Mouse (Mus musculus) neural tube, embryonic 12.5 days (tissue): ENCODE results near the gene Rab11fip4. TPM values are rescaled to one million over a fixed set of nuclear protein-coding genes. Genes with fewer than 3 reads are reported as not detected.

Experiments used
- ATAC-seq: fragments of 200-750 bp; cut with Nextera tagmentation; 2 replicates; pipeline ENCODE4 v1.8.0; 2017; ENCODE audit warnings: low read depth, mild to moderate bottlenecking, moderate TSS enrichment, moderate library complexity; ENCODE audit not compliant: low FRiP score
- H3K27ac ChIP-seq: fragments of 300-500 bp; sonication (generic); 2 replicates; pipeline ENCODE4 v1.5.1; 2016
- H3K27me3 ChIP-seq: fragments of 300-500 bp; sonication (generic); replicated peaks from 2 replicates; pipeline ENCODE4 v1.6.1; 2016; ENCODE audit warnings: mild to moderate bottlenecking
- H3K36me3 ChIP-seq: fragments of 300-500 bp; sonication (generic); 2 replicates; pipeline ENCODE4 v1.6.1; 2016; ENCODE audit warnings: mild to moderate bottlenecking
- H3K4me1 ChIP-seq: fragments of 300-500 bp; sonication (generic); 2 replicates; pipeline ENCODE4 v1.6.1; 2016
- H3K4me2 ChIP-seq: fragments of 300-500 bp; sonication (generic); replicated peaks from 2 replicates; pipeline ENCODE4 v1.6.1; 2016; ENCODE audit warnings: mild to moderate bottlenecking
- H3K4me3 ChIP-seq: fragments of 300-500 bp; sonication (generic); 2 replicates; pipeline ENCODE4 v1.5.1; 2016
- H3K9ac ChIP-seq: fragments of 300-500 bp; sonication (generic); 2 replicates; pipeline ENCODE4 v1.6.1; 2016; ENCODE audit warnings: mild to moderate bottlenecking
- H3K9me3 ChIP-seq: fragments of 300-500 bp; sonication (generic); 2 replicates; pipeline ENCODE4 v1.6.1; 2016; ENCODE audit warnings: mild to moderate bottlenecking
- WGBS: fragments of 180-500 bp; shearing (Covaris S2); methylation state at CpG from one replicate; pipeline ENCODE4 v1.1.7; 2016; 5-methylcytosine and 5-hydroxymethylcytosine counted together
- polyA plus RNA-seq: library from polyadenylated mRNA; unstranded; fragments of >200 nt; fragmentation: Nextera tagmentation; extraction: Ambion mirVana; gene quantifications from 2 replicates; pipeline ENCODE4 v1.2.1, GENCODE M21; 2016

Rab11fip4 gene
- polyA plus RNA-seq, 1 experiment from 2014 or later: 22.8 TPM

DNA sequence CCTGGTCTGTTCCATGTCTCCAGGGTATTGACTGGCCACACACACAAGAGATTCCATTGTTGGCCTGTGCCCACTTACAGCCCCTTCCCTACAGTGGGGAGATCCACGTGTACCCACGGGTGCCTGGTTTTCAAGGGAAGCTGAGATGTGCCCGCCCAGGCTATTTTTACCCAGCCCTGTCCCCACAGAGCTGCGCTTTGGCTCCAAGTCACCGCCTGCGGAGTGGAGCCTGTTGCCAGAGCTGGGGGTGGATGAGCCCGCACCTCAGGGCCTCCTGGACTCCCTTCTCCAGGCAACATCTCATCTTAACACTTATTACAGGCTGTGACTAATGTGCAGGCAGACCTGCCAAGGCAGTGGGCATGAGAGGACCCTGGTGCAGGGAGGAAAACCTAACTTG lies 83.6 kb downstream of the Rab11fip4 start:
- Histone ChIP-seq H3K9me3 (no peaks in the 10 kb centered on the region), H3K27me3 (no peaks in the 10 kb centered on the region), H3K4me1 (peaks cover 22% of the 10 kb centered on the region), H3K4me2 (no peak overlapping the region), H3K36me3 (no peaks in the 10 kb centered on the region), H3K4me3 (no peak overlapping the region), H3K9ac (no peak overlapping the region), H3K27ac (no peak overlapping the region)
- ATAC-seq: no peak
- WGBS: 88% methylated on average over 7 of the region's 7 CpGs

GRCm38 (mm10) chr11:79675285-79675684 lies 84.3 kb downstream of the Rab11fip4 start:
- WGBS: 77% methylated on average over 12 of the region's 12 CpGs
- no peak overlapping the region for H3K4me2 ChIP-seq
- ATAC-seq: no peak
- no peaks in the 10 kb centered on the region for H3K36me3 ChIP-seq
- H3K27ac ChIP-seq: no peak overlapping the region
- no peaks in the 10 kb centered on the region for H3K27me3 ChIP-seq
- no peaks in the 10 kb centered on the region for H3K9me3 ChIP-seq
- H3K9ac ChIP-seq: no peak overlapping the region
- peaks cover 21% of the 10 kb centered on the region for H3K4me1 ChIP-seq
- H3K4me3 ChIP-seq: no peak overlapping the region

DNA sequence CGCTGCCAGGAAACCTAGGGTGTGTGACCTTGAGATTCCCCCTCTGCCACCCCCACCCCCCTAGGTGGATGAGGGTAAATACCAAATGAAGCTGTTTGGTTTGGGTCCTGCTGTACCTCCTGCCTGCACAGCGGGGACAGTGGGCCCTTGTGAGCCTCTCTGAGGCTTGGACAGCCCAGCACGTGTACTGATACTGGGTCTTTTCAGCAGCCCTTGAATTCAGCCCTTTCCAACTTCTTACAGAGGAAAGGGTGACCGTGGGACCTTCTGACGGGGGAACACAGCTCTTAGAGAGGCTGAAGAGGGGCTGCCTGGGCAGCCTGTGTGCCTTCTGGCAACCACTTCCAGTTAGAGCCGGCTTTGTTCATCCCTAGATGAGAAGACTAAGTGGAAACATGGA lies 85.0 kb downstream of the Rab11fip4 start:
- H3K9me3 ChIP-seq: no peaks in the 10 kb centered on the region
- no peak overlapping the region for H3K27ac ChIP-seq
- no peaks in the 10 kb centered on the region for H3K27me3 ChIP-seq
- H3K4me2 ChIP-seq: no peak overlapping the region
- no peak for ATAC-seq
- no peak overlapping the region for H3K4me3 ChIP-seq
- H3K36me3 ChIP-seq: no peaks in the 10 kb centered on the region
- peaks cover 19% of the 10 kb centered on the region; the same call in 1 of the 2 replicates for H3K4me1 ChIP-seq
- H3K9ac ChIP-seq: no peak overlapping the region
- 78% methylated on average over 6 of the region's 6 CpGs for WGBS

- H3K9me3 ChIP-seq: no peaks in the 10 kb centered on the region
- no peak overlapping the region for H3K4me3 ChIP-seq
- no peak overlapping the region for H3K9ac ChIP-seq
- ATAC-seq: no peak
- no peaks in the 10 kb centered on the region for H3K27me3 ChIP-seq
- H3K36me3 ChIP-seq: no peaks in the 10 kb centered on the region
- no peak overlapping the region for H3K27ac ChIP-seq
- H3K4me1 ChIP-seq: peaks cover 21% of the 10 kb centered on the region; the same call in 1 of the 2 replicates
- H3K4me2 ChIP-seq: no peak overlapping the region
- WGBS: 85% methylated on average over 2 of the region's 2 CpGs
Observed at GRCm38 (mm10) chr11:79676483-79676967, 85.5 kb downstream of the Rab11fip4 start.

DNA sequence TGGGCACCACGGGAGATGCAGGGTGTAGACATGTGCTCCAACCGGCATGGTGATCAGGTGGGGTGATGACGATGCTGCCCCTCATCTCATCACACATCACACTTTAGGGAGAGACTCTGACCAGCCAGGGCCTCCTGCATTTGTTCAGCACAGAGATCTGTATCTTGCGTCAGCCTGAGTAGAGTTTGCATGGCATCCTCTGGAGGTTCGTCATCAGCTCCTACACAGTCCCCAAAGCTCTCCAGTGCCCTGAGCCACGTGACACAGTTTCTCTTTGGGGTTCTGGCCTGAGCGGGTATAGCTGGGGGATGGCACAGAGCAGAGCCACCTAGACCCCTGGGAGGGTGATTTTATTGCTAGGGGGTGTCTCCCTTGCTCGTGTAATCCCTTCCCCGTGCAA lies 86.4 kb downstream of the Rab11fip4 start:
- WGBS: 78% methylated on average over 9 of the region's 9 CpGs

GRCm38 (mm10) chr11:79678363-79679153 lies 87.5 kb downstream of the Rab11fip4 start:
- Histone ChIP-seq H3K27ac (no peak overlapping the region), H3K9me3 (no peaks in the 10 kb centered on the region), H3K4me2 (no peak overlapping the region), H3K27me3 (no peaks in the 10 kb centered on the region), H3K36me3 (0 out of 2 replicates have a peak, but pooled peaks cover 6% of the 10 kb centered on the region), H3K9ac (no peak overlapping the region), H3K4me1 (peaks cover 20% of the 10 kb centered on the region; the same call in 1 of the 2 replicates), H3K4me3 (no peak overlapping the region)
- ATAC-seq: no peak
- WGBS: 92% methylated on average over 20 of the region's 20 CpGs

More for the DNA sequence above, 86.4 kb downstream of the Rab11fip4 start:
- no peak for ATAC-seq
- Histone ChIP-seq H3K4me1 (peaks cover 27% of the 10 kb centered on the region; the same call in 1 of the 2 replicates), H3K4me2 (no peak overlapping the region), H3K27me3 (no peaks in the 10 kb centered on the region), H3K9ac (no peak overlapping the region), H3K9me3 (no peaks in the 10 kb centered on the region), H3K36me3 (no peaks in the 10 kb centered on the region), H3K27ac (no peak overlapping the region), H3K4me3 (no peak overlapping the region)

- Histone ChIP-seq H3K9me3 (no peaks in the 10 kb centered on the region), H3K9ac (no peak overlapping the region), H3K36me3 (peaks cover 17% of the 10 kb centered on the region), H3K4me2 (no peak overlapping the region), H3K4me1 (peaks cover 17% of the 10 kb centered on the region; the same call in 1 of the 2 replicates), H3K27me3 (no peaks in the 10 kb centered on the region), H3K27ac (no peak overlapping the region), H3K4me3 (no peak overlapping the region)
- no peak for ATAC-seq
- 82% methylated on average over 5 of the region's 5 CpGs for WGBS
Observed at GRCm38 (mm10) chr11:79679929-79680328, 88.9 kb downstream of the Rab11fip4 start.

- Histone ChIP-seq H3K9ac (no peak overlapping the region), H3K27me3 (no peaks in the 10 kb centered on the region), H3K4me2 (no peak overlapping the region), H3K36me3 (peaks cover 23% of the 10 kb centered on the region), H3K9me3 (no peaks in the 10 kb centered on the region), H3K4me1 (peaks cover 12% of the 10 kb centered on the region; the same call in 1 of the 2 replicates), H3K27ac (no peak overlapping the region), H3K4me3 (no peak overlapping the region)
- 91% methylated on average over 11 of the region's 11 CpGs for WGBS
- no peak for ATAC-seq
Observed at GRCm38 (mm10) chr11:79680559-79680958, 89.5 kb downstream of the Rab11fip4 start.

DNA sequence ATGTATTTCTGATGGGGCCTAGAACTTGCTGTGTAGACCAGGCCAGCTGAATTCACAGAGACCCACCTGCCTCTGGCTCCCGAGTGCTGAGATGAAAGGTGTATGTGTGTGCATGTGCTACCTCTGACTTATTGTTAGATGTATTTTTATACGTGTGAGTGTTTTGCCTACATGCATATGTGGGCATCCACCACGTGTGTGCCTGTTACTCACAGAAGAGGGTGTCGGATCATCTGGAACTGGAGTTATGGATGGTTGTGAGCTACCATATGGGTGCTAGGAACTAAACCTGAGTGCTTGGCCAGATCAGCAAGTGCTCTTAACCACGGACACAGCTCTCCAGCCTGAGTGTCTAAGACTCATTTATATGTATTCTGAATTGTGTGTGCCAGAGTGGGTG lies 90.2 kb downstream of the Rab11fip4 start:
- Histone ChIP-seq H3K27ac (no peak overlapping the region), H3K27me3 (no peaks in the 10 kb centered on the region), H3K4me1 (peaks cover 12% of the 10 kb centered on the region; the same call in 1 of the 2 replicates), H3K9ac (no peak overlapping the region), H3K4me2 (no peak overlapping the region), H3K4me3 (no peak overlapping the region), H3K9me3 (no peaks in the 10 kb centered on the region), H3K36me3 (peaks cover 23% of the 10 kb centered on the region)
- ATAC-seq: no peak
- WGBS: 87% methylated on average over 5 of the region's 5 CpGs

DNA sequence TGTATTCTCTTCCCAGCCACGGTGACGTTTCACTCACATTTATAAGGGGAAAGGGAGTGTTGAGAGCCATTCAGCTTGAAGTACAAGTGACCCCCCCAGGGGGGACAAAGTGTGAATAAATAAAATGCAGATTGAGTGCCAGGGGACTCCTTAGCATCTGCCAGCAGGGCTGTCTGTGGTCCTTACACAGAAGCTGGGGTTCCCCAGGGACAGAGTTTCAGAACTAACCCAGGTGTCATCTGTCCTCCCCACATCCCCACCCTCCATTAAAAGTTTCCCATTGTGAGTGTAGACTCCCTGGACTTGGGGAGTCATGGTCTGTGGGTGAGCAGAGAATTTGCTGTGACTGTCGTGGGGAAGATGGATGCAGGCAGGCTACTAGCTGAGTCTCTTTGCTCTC lies 90.8 kb downstream of the Rab11fip4 start:
- Histone ChIP-seq H3K9ac (no peak overlapping the region), H3K4me2 (no peak overlapping the region), H3K9me3 (no peaks in the 10 kb centered on the region), H3K27me3 (no peaks in the 10 kb centered on the region), H3K4me1 (peaks cover 8% of the 10 kb centered on the region; the same call in 1 of the 2 replicates), H3K4me3 (no peak overlapping the region), H3K27ac (no peak overlapping the region), H3K36me3 (peaks cover 25% of the 10 kb centered on the region)
- 45% methylated on average over 3 of the region's 3 CpGs for WGBS
- ATAC-seq: no peak

- Histone ChIP-seq H3K4me3 (no peak overlapping the region), H3K4me2 (no peak overlapping the region), H3K9ac (no peak overlapping the region), H3K4me1 (peaks cover 8% of the 10 kb centered on the region; the same call in 1 of the 2 replicates), H3K9me3 (no peaks in the 10 kb centered on the region), H3K36me3 (peaks cover 39% of the 10 kb centered on the region), H3K27me3 (no peaks in the 10 kb centered on the region), H3K27ac (no peak overlapping the region)
- 87% methylated on average over 11 of the region's 11 CpGs for WGBS
- no peak for ATAC-seq
Observed at GRCm38 (mm10) chr11:79685109-79685508, 94.1 kb downstream of the Rab11fip4 start.

- H3K4me1 ChIP-seq: peaks cover 5% of the 10 kb centered on the region; the same call in 1 of the 2 replicates
- WGBS: 69% methylated on average over 26 of the region's 26 CpGs
- peaks cover 54% of the 10 kb centered on the region for H3K36me3 ChIP-seq
- H3K4me2 ChIP-seq: no peak overlapping the region
- no peak overlapping the region for H3K9ac ChIP-seq
- H3K27me3 ChIP-seq: no peaks in the 10 kb centered on the region
- ATAC-seq: peak; percentile 71
- H3K9me3 ChIP-seq: no peaks in the 10 kb centered on the region
- H3K27ac ChIP-seq: no peak overlapping the region
- no peak overlapping the region for H3K4me3 ChIP-seq
Observed at GRCm38 (mm10) chr11:79686501-79687121, 95.6 kb downstream of the Rab11fip4 start.
